Mouse (Mus musculus) heart, embryonic 15.5 days (tissue): ENCODE results near the gene Yaf2. TPM values are rescaled to one million over a fixed set of nuclear protein-coding genes. Genes with fewer than 3 reads are reported as not detected.
A peak's percentile ranks its signal among the peaks of the same experiment; 100 is the strongest.
"Not testable (repeated sequence)": the region's sequence is repeated elsewhere in the genome, so short reads cannot be mapped to it uniquely, and the experiment has no call there.

Experiments
- ATAC-seq: fragments of 200-750 bp; cut with Nextera tagmentation; replicated peaks from 2 replicates; pipeline ENCODE4 v1.8.0; 2017; ENCODE audit warnings: low read depth, moderate TSS enrichment; ENCODE audit not compliant: insufficient number of reproducible peaks, insufficient read depth, low FRiP score
- H3K27ac ChIP-seq: fragments of 300-500 bp; sonication (generic); 2 replicates; pipeline ENCODE4 v1.5.1; 2015; ENCODE audit warnings: mild to moderate bottlenecking, inconsistent platforms
- H3K27me3 ChIP-seq: fragments of 300-500 bp; sonication (generic); 2 replicates; pipeline ENCODE4 v1.6.1; 2015; ENCODE audit warnings: inconsistent platforms
- H3K36me3 ChIP-seq: fragments of 300-500 bp; sonication (generic); 2 replicates; pipeline ENCODE4 v1.6.1; 2015; ENCODE audit warnings: mild to moderate bottlenecking, inconsistent platforms
- H3K4me1 ChIP-seq: fragments of 300-500 bp; sonication (generic); replicated peaks from 2 replicates; pipeline ENCODE4 v1.6.1; 2015; ENCODE audit warnings: inconsistent platforms
- H3K4me2 ChIP-seq: fragments of 300-500 bp; sonication (generic); 2 replicates; pipeline ENCODE4 v1.6.1; 2015; ENCODE audit warnings: inconsistent platforms, mild to moderate bottlenecking, moderate library complexity
- H3K4me3 ChIP-seq: fragments of 300-500 bp; sonication (generic); 2 replicates; pipeline ENCODE4 v1.5.1; 2015; ENCODE audit warnings: mild to moderate bottlenecking, inconsistent platforms
- H3K9ac ChIP-seq: fragments of 300-500 bp; sonication (generic); 2 replicates; pipeline ENCODE4 v1.6.1; 2015; ENCODE audit warnings: mild to moderate bottlenecking, inconsistent platforms
- H3K9me3 ChIP-seq: fragments of 300-500 bp; sonication (generic); replicated peaks from 2 replicates; pipeline ENCODE4 v1.6.1; 2016; ENCODE audit warnings: inconsistent platforms
- WGBS: fragments of 180-500 bp; shearing (Covaris S2); methylation state at CpG from one replicate; pipeline ENCODE4 v1.1.7; 2015; ENCODE audit warnings: mixed read lengths; 5-methylcytosine and 5-hydroxymethylcytosine counted together
- polyA plus RNA-seq: library from polyadenylated mRNA; unstranded; fragments of >200 nt; fragmentation: Nextera tagmentation; extraction: Ambion mirVana; gene quantifications from 2 replicates; pipeline ENCODE4 v1.2.1, GENCODE M21; 2015

Gene Yaf2
- 72.3 and 74.5 TPM in 2 replicates for polyA plus RNA-seq

GRCm38 (mm10) chr15:93336925-93337761, at the start of gene Yaf2:
Gene Yaf2 (minus strand): TSS chr15:93336935.
- peak within 1 kb of the TSS; percentile 87 for H3K4me2 ChIP-seq
- peaks cover 12% of the 10 kb centered on the region for H3K4me1 ChIP-seq
- H3K4me3 ChIP-seq, result peak within 1 kb of the TSS; percentile 68
- WGBS, result under 1% methylated on average over 58 of the region's 73 CpGs
- ATAC-seq, result peak; percentile 94
- no peaks in the 10 kb centered on the region for H3K27me3 ChIP-seq
- peak within 1 kb of the TSS; percentile 94 for H3K9ac ChIP-seq
- H3K9me3 ChIP-seq, result no peaks in the 10 kb centered on the region
- H3K36me3 ChIP-seq, result peaks cover 8% of the 10 kb centered on the region; the same call in 1 of the 2 replicates
- peak within 1 kb of the TSS; percentile 96 for H3K27ac ChIP-seq

GRCm38 (mm10) chr15:93381337-93381736, 44.6 kb upstream of the Yaf2 start:
- no peak for ATAC-seq
- WGBS, result 60% methylated on average over 5 of the region's 5 CpGs
- no peak overlapping the region for H3K4me3 ChIP-seq
- no peaks in the 10 kb centered on the region for H3K9me3 ChIP-seq
- no peaks in the 10 kb centered on the region for H3K27me3 ChIP-seq
- no peaks in the 10 kb centered on the region for H3K4me1 ChIP-seq
- no peak overlapping the region for H3K9ac ChIP-seq
- H3K4me2 ChIP-seq, result no peak overlapping the region
- no peak overlapping the region for H3K27ac ChIP-seq
- H3K36me3 ChIP-seq, result peaks cover 12% of the 10 kb centered on the region

DNA sequence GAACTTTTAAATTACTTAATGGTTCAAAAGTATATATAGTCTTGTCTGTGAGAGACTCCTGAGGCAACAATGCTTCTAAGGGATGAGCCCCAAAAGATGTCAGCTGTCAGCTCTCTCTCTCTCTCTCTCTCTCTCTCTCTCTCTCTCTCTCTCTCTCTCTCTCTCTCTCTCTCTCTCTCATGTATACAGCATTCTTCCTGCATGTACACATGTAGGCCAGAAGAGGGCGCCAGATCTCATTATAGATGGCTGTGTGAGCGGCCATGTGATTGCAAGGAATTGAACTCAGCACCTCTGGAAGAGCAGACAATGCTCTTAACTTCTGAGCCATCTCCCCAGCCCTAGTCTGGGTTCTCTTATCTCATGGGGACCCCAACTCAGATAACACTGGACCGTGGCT, 42.4 kb upstream of the Yaf2 start:
- no peaks in the 10 kb centered on the region for H3K27me3 ChIP-seq
- no peak for ATAC-seq
- H3K9ac ChIP-seq, result no peak overlapping the region

DNA sequence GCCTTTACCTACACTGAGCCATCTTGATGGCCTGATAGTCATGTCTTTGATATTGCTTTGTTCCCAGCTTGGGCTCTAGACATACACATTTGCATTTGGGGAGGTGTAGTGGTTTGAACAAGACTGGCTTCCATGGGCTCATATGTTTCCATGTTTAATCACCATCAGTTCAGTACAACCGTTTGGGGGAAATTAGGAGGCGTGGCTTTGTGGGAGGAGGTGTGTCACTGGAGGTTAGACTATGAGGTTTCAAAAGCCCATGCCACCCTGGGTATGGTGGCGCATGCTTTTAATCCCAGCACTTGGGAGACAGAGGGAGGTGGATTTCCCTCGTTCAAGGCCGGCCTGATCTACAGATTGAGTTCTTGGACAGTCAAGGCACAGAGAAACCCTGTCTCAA, 39.0 kb upstream of the Yaf2 start:
- ATAC-seq, result no peak
- 89% methylated on average over 5 of the region's 5 CpGs for WGBS
- no peak overlapping the region for H3K4me2 ChIP-seq

More for the DNA sequence above, 42.4 kb upstream of the Yaf2 start:
- WGBS, result 69% methylated on average over 3 of the region's 3 CpGs
- Histone ChIP-seq H3K9me3 (no peaks in the 10 kb centered on the region), H3K4me2 (no peak overlapping the region), H3K36me3 (no peaks in the 10 kb centered on the region), H3K4me3 (no peak overlapping the region), H3K4me1 (no peaks in the 10 kb centered on the region), H3K27ac (no peak overlapping the region)

DNA sequence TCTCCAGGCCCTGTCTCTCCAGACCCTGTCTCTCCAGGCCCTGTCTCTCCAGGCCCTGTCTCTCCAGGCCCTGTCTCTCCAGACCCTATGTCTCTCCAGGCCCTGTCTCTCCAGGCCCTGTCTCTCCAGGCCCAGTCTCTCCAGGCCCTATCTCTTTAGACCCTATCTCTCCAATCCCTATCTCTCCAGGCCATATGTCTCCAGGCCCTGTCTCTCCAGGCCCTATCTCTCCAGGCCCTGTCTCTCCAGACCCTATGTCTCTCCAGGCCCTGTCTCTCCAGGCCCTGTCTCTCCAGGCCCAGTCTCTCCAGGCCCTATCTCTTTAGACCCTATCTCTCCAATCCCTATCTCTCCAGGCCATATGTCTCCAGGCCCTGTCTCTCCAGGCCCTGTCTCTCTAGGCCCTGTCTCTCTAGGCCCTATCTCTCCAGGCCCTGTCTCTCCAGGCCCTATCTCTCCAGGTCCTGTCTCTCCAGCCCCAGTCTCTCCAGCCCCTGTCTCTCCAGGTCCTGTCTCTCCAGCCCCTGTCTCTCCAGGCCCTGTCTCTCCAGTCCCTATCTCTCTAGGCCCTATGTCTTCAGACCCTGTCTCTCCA, 35.9 kb upstream of the Yaf2 start:
- H3K9ac ChIP-seq, H3K4me1 ChIP-seq, ATAC-seq, H3K27ac ChIP-seq, H3K4me3 ChIP-seq, H3K9me3 ChIP-seq, H3K27me3 ChIP-seq, H3K4me2 ChIP-seq, H3K36me3 ChIP-seq: not testable (repeated sequence)

More for the DNA sequence above, 39.0 kb upstream of the Yaf2 start:
- H3K36me3 ChIP-seq, result no peaks in the 10 kb centered on the region
- H3K27me3 ChIP-seq, result no peaks in the 10 kb centered on the region
- H3K9ac ChIP-seq, result no peak overlapping the region
- H3K27ac ChIP-seq, result no peak overlapping the region
- H3K4me3 ChIP-seq, result no peak overlapping the region
- no peaks in the 10 kb centered on the region for H3K9me3 ChIP-seq
- H3K4me1 ChIP-seq, result no peaks in the 10 kb centered on the region

GRCm38 (mm10) chr15:93371838-93372237, 35.1 kb upstream of the Yaf2 start:
- Histone ChIP-seq H3K27me3 (no peaks in the 10 kb centered on the region), H3K9ac (no peak overlapping the region), H3K4me2 (no peak overlapping the region), H3K4me1 (no peaks in the 10 kb centered on the region), H3K9me3 (no peaks in the 10 kb centered on the region), H3K27ac (no peak overlapping the region), H3K36me3 (no peaks in the 10 kb centered on the region), H3K4me3 (no peak overlapping the region)
- no peak for ATAC-seq
- 76% methylated on average over 2 of the region's 2 CpGs for WGBS

DNA sequence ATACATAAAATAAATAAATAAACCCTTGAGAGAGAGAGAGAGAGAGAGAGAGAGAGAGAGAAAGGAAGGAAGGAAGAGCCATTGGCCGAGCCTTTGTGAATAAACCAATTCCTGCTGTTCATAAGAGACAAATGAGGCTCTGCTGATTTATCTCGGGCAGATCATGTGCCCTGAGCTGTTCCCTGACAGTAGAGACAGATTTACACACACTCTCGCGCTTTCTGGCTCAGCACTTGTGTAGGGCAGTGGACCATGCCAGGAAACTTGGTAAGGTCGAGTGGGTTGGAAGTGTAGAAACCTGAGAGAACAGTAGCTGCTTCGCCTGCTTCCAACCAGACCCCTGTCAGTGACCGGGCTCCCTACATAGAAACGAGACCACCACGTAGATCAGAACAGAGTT, 31.8 kb upstream of the Yaf2 start:
- Histone ChIP-seq H3K36me3 (no peaks in the 10 kb centered on the region), H3K4me3 (no peak overlapping the region), H3K4me2 (0 out of 2 replicates have a peak overlapping the region, but pooled peaks have one; percentile 20), H3K9ac (no peak overlapping the region), H3K4me1 (no peaks in the 10 kb centered on the region), H3K27ac (no peak overlapping the region), H3K9me3 (no peaks in the 10 kb centered on the region), H3K27me3 (no peaks in the 10 kb centered on the region)
- no peak for ATAC-seq
- 56% methylated on average over 9 of the region's 9 CpGs for WGBS

DNA sequence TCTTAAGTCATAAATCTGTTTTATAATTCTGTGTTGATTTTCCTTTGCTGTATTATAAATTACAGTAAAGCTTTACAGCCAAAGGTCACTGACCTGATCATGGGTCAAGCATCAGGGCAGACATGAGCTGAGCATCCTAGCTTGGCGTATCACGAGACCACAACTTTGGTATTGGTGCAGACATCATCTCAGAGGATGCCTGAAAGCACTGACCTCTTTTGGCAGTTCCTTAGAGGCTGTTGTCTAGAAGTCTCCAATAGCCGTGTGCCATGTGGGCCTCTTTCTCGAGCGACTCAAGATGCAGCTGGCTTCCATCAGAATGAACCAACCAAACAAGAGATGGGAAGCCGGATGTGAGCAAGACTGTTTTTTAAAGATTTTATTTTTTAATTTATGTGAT, 28.8 kb upstream of the Yaf2 start:
- no peak for ATAC-seq
- no peaks in the 10 kb centered on the region for H3K9me3 ChIP-seq
- H3K4me1 ChIP-seq, result no peaks in the 10 kb centered on the region
- 86% methylated on average over 6 of the region's 6 CpGs for WGBS
- no peak overlapping the region for H3K4me3 ChIP-seq
- H3K27me3 ChIP-seq, result no peaks in the 10 kb centered on the region
- H3K4me2 ChIP-seq, result no peak overlapping the region
- no peak overlapping the region for H3K27ac ChIP-seq
- no peaks in the 10 kb centered on the region for H3K36me3 ChIP-seq
- no peak overlapping the region for H3K9ac ChIP-seq

- H3K4me1 ChIP-seq, result no peaks in the 10 kb centered on the region
- no peaks in the 10 kb centered on the region for H3K36me3 ChIP-seq
- no peaks in the 10 kb centered on the region for H3K9me3 ChIP-seq
- no peak for ATAC-seq
- no peak overlapping the region for H3K27ac ChIP-seq
- 88% methylated on average over 18 of the region's 19 CpGs for WGBS
- no peak overlapping the region for H3K4me3 ChIP-seq
- no peak overlapping the region for H3K9ac ChIP-seq
- no peaks in the 10 kb centered on the region for H3K27me3 ChIP-seq
- no peak overlapping the region for H3K4me2 ChIP-seq
These were observed 21.8 kb upstream of the Yaf2 start for GRCm38 (mm10) chr15:93358346-93359095.

- Histone ChIP-seq H3K36me3 (no peaks in the 10 kb centered on the region), H3K27ac (no peak overlapping the region), H3K4me3 (no peak overlapping the region), H3K27me3 (no peaks in the 10 kb centered on the region), H3K4me2 (no peak overlapping the region), H3K9me3 (no peaks in the 10 kb centered on the region), H3K4me1 (peaks cover 5% of the 10 kb centered on the region; the same call in 1 of the 2 replicates), H3K9ac (no peak overlapping the region)
- ATAC-seq, result no peak
- WGBS, result 58% methylated on average over 10 of the region's 10 CpGs
These were observed 4.1 kb upstream of the Yaf2 start for GRCm38 (mm10) chr15:93340630-93341379.

DNA sequence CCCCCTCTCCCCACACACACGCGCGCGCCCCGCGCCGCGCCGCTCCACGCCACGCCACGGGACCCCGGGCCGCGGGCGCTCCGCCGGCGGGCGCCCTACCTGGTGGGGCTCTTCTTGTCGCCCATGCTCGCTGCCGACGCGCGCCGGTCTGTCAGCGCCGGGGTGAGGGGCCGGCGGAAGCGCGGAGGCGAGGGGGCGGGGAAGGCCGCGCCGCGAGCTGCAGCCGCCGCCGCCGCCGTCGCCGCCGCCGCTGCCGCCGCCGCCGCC, 144 bp downstream of the Yaf2 start:
- peak overlapping the region; percentile 94 for H3K9ac ChIP-seq
- peak overlapping the region; percentile 96 for H3K27ac ChIP-seq
- WGBS, result 0% methylated on average over 7 of the region's 52 CpGs
- no peaks in the 10 kb centered on the region for H3K27me3 ChIP-seq
- peaks cover 8% of the 10 kb centered on the region; the same call in 1 of the 2 replicates for H3K36me3 ChIP-seq
- ATAC-seq, result no peak; the same call in 1 of the 2 replicates
- H3K4me1 ChIP-seq, result peaks cover 12% of the 10 kb centered on the region
- no peaks in the 10 kb centered on the region for H3K9me3 ChIP-seq
- peak overlapping the region; percentile 68 for H3K4me3 ChIP-seq
- H3K4me2 ChIP-seq, result peak overlapping the region; percentile 87
